Mouse (Mus musculus) liver, embryonic 15.5 days (tissue): ENCODE data around the gene Eif2a. TPM values are rescaled to one million over a fixed set of nuclear protein-coding genes. Genes with fewer than 3 reads are reported as not detected.

Source experiments
- ATAC-seq: fragments of 200-750 bp; cut with Nextera tagmentation; 2 replicates; pipeline ENCODE4 v1.8.0; 2017; ENCODE audit warnings: moderate number of reproducible peaks, mild to moderate bottlenecking, moderate library complexity; ENCODE audit not compliant: insufficient read depth
- H3K27ac ChIP-seq: fragments of 300-500 bp; sonication (generic); replicated peaks from 2 replicates; pipeline ENCODE4 v1.5.1; 2015; ENCODE audit warnings: mild to moderate bottlenecking, inconsistent platforms
- H3K27me3 ChIP-seq: fragments of 300-500 bp; sonication (generic); 2 replicates; pipeline ENCODE4 v1.6.1; 2015; ENCODE audit warnings: mild to moderate bottlenecking, inconsistent platforms
- H3K36me3 ChIP-seq: fragments of 300-500 bp; sonication (generic); replicated peaks from 2 replicates; pipeline ENCODE4 v1.6.1; 2015; ENCODE audit warnings: moderate library complexity, mild to moderate bottlenecking, inconsistent platforms
- H3K4me1 ChIP-seq: fragments of 300-500 bp; sonication (generic); replicated peaks from 2 replicates; pipeline ENCODE4 v1.6.1; 2015; ENCODE audit warnings: inconsistent platforms
- H3K4me2 ChIP-seq: fragments of 300-500 bp; sonication (generic); 2 replicates; pipeline ENCODE4 v1.6.1; 2015; ENCODE audit warnings: moderate library complexity, mild to moderate bottlenecking, inconsistent platforms
- H3K4me3 ChIP-seq: fragments of 300-500 bp; sonication (generic); replicated peaks from 2 replicates; pipeline ENCODE4 v1.5.1; 2015; ENCODE audit warnings: mild to moderate bottlenecking, inconsistent platforms
- H3K9ac ChIP-seq: fragments of 300-500 bp; sonication (generic); 2 replicates; pipeline ENCODE4 v1.6.1; 2015; ENCODE audit warnings: moderate library complexity, mild to moderate bottlenecking, inconsistent platforms
- H3K9me3 ChIP-seq: fragments of 300-500 bp; sonication (generic); replicated peaks from 2 replicates; pipeline ENCODE4 v1.6.1; 2016; ENCODE audit warnings: inconsistent platforms
- WGBS: fragments of 180-500 bp; shearing (Covaris S2); methylation state at CpG from one replicate; pipeline ENCODE4 v1.1.7; 2015; ENCODE audit warnings: mixed read lengths; ENCODE audit not compliant: insufficient replicate concordance; 5-methylcytosine and 5-hydroxymethylcytosine counted together
- polyA plus RNA-seq: library from polyadenylated mRNA; unstranded; fragments of >200 nt; fragmentation: Nextera tagmentation; extraction: Ambion mirVana; gene quantifications from 2 replicates; pipeline ENCODE4 v1.2.1, GENCODE M21; 2015

Gene Eif2a
- polyA plus RNA-seq, 1 experiment from 2014 or later, result 25.8 TPM

- H3K27me3 ChIP-seq, result no peaks in the 10 kb centered on the region
- WGBS, result 59% methylated on average over 2 of the region's 2 CpGs
These were observed 4.3 kb upstream of the Eif2a start for GRCm38 (mm10) chr3:58521361-58521760.

GRCm38 (mm10) chr3:58523386-58523785 is 2.2 kb upstream of the Eif2a start:
- H3K4me2 ChIP-seq, result peak overlapping the region; percentile 85; the same call in 1 of the 2 replicates
- no peak overlapping the region for H3K9ac ChIP-seq
- WGBS, result 86% methylated on average over 3 of the region's 3 CpGs
- H3K9me3 ChIP-seq, result no peaks in the 10 kb centered on the region
- H3K4me3 ChIP-seq, result peak overlapping the region; percentile 98
- H3K27ac ChIP-seq, result no peak overlapping the region
- no peak for ATAC-seq
- no peaks in the 10 kb centered on the region for H3K27me3 ChIP-seq
- peaks cover 34% of the 10 kb centered on the region for H3K4me1 ChIP-seq
- H3K36me3 ChIP-seq, result peaks cover 24% of the 10 kb centered on the region

More at GRCm38 (mm10) chr3:58521361-58521760, 4.3 kb upstream of the Eif2a start:
- Histone ChIP-seq H3K4me3 (no peak overlapping the region), H3K27ac (no peak overlapping the region), H3K9ac (no peak overlapping the region), H3K4me1 (peaks cover 24% of the 10 kb centered on the region), H3K4me2 (no peak overlapping the region), H3K9me3 (no peaks in the 10 kb centered on the region), H3K36me3 (peaks cover 24% of the 10 kb centered on the region)
- ATAC-seq, result no peak

GRCm38 (mm10) chr3:58524246-58524645 is 1.4 kb upstream of the Eif2a start:
- Histone ChIP-seq H3K4me2 (peak overlapping the region; percentile 85), H3K4me1 (peaks cover 29% of the 10 kb centered on the region), H3K27ac (no peak overlapping the region), H3K4me3 (peak overlapping the region; percentile 98), H3K9me3 (no peaks in the 10 kb centered on the region), H3K9ac (peak overlapping the region; percentile 98; the same call in 1 of the 2 replicates), H3K36me3 (peaks cover 24% of the 10 kb centered on the region), H3K27me3 (no peaks in the 10 kb centered on the region)
- ATAC-seq, result no peak
- 55% methylated on average over 4 of the region's 4 CpGs for WGBS

GRCm38 (mm10) chr3:58525166-58525565 is 455 bp upstream of the Eif2a start:
- WGBS, result under 1% methylated on average over 40 of the region's 40 CpGs
- Histone ChIP-seq H3K36me3 (peaks cover 24% of the 10 kb centered on the region), H3K4me2 (peak overlapping the region; percentile 85), H3K9ac (peak overlapping the region; percentile 98), H3K4me1 (peaks cover 26% of the 10 kb centered on the region), H3K27ac (peak overlapping the region; percentile 92), H3K27me3 (no peaks in the 10 kb centered on the region), H3K4me3 (peak overlapping the region; percentile 98), H3K9me3 (no peaks in the 10 kb centered on the region)
- ATAC-seq, result peak; percentile 39

- H3K9ac ChIP-seq, result peak overlapping the region; percentile 98
- peak overlapping the region; percentile 98 for H3K4me3 ChIP-seq
- peak overlapping the region; percentile 92 for H3K27ac ChIP-seq
- H3K27me3 ChIP-seq, result no peaks in the 10 kb centered on the region
- WGBS, result 3% methylated on average over 4 of the region's 4 CpGs
- peaks cover 23% of the 10 kb centered on the region for H3K4me1 ChIP-seq
- no peak for ATAC-seq
- no peaks in the 10 kb centered on the region for H3K9me3 ChIP-seq
- H3K36me3 ChIP-seq, result peaks cover 23% of the 10 kb centered on the region
- peak overlapping the region; percentile 85 for H3K4me2 ChIP-seq
These were observed 752 bp downstream of the Eif2a start for GRCm38 (mm10) chr3:58526408-58526737.

GRCm38 (mm10) chr3:58536573-58536972 is 11.0 kb downstream of the Eif2a start:
- H3K4me3 ChIP-seq, result no peak overlapping the region
- H3K4me2 ChIP-seq, result no peak overlapping the region
- no peaks in the 10 kb centered on the region for H3K27me3 ChIP-seq
- no peak for ATAC-seq
- WGBS, result 77% methylated on average over 3 of the region's 3 CpGs
- H3K4me1 ChIP-seq, result no peaks in the 10 kb centered on the region
- H3K27ac ChIP-seq, result no peak overlapping the region
- H3K9ac ChIP-seq, result no peak overlapping the region
- peaks cover 49% of the 10 kb centered on the region for H3K36me3 ChIP-seq
- no peaks in the 10 kb centered on the region for H3K9me3 ChIP-seq

GRCm38 (mm10) chr3:58552001-58552811 is 26.6 kb downstream of the Eif2a start:
- no peak for ATAC-seq
- no peak overlapping the region for H3K9ac ChIP-seq
- H3K36me3 ChIP-seq, result peaks cover 83% of the 10 kb centered on the region

GRCm38 (mm10) chr3:58556649-58557048 is 31.0 kb downstream of the Eif2a start:
- Histone ChIP-seq H3K4me3 (no peak overlapping the region), H3K36me3 (peaks cover 56% of the 10 kb centered on the region), H3K9me3 (no peaks in the 10 kb centered on the region), H3K9ac (no peak overlapping the region), H3K4me2 (no peak overlapping the region), H3K4me1 (no peaks in the 10 kb centered on the region), H3K27ac (no peak overlapping the region), H3K27me3 (no peaks in the 10 kb centered on the region)
- no peak for ATAC-seq
- WGBS, result 63% methylated on average over 7 of the region's 7 CpGs

More at GRCm38 (mm10) chr3:58552001-58552811, 26.6 kb downstream of the Eif2a start:
- no peak overlapping the region for H3K4me3 ChIP-seq
- no peaks in the 10 kb centered on the region for H3K27me3 ChIP-seq
- no peaks in the 10 kb centered on the region for H3K4me1 ChIP-seq
- WGBS, result 62% methylated on average over 1 of the region's 1 CpGs
- H3K27ac ChIP-seq, result no peak overlapping the region
- H3K9me3 ChIP-seq, result no peaks in the 10 kb centered on the region
- no peak overlapping the region for H3K4me2 ChIP-seq

- no peak for ATAC-seq
- no peak overlapping the region for H3K9ac ChIP-seq
- 42% methylated on average over 2 of the region's 2 CpGs for WGBS
- H3K27me3 ChIP-seq, result no peaks in the 10 kb centered on the region
- no peaks in the 10 kb centered on the region for H3K9me3 ChIP-seq
- no peaks in the 10 kb centered on the region for H3K4me1 ChIP-seq
- no peak overlapping the region for H3K4me3 ChIP-seq
- no peak overlapping the region for H3K4me2 ChIP-seq
- H3K36me3 ChIP-seq, result peaks cover 28% of the 10 kb centered on the region
- H3K27ac ChIP-seq, result no peak overlapping the region
These were observed 34.3 kb downstream of the Eif2a start for GRCm38 (mm10) chr3:58559887-58560286.

GRCm38 (mm10) chr3:58561437-58561836 is 35.8 kb downstream of the Eif2a start:
- H3K27me3 ChIP-seq, result no peaks in the 10 kb centered on the region
- H3K36me3 ChIP-seq, result peaks cover 13% of the 10 kb centered on the region
- H3K9ac ChIP-seq, result no peak overlapping the region
- H3K4me2 ChIP-seq, result no peak overlapping the region
- 68% methylated on average over 2 of the region's 2 CpGs for WGBS
- H3K4me3 ChIP-seq, result no peak overlapping the region
- H3K9me3 ChIP-seq, result no peaks in the 10 kb centered on the region
- ATAC-seq, result no peak
- H3K27ac ChIP-seq, result no peak overlapping the region
- no peaks in the 10 kb centered on the region for H3K4me1 ChIP-seq

- H3K27me3 ChIP-seq, result no peaks in the 10 kb centered on the region
- no peak overlapping the region for H3K4me3 ChIP-seq
- no peak overlapping the region for H3K4me2 ChIP-seq
- no peaks in the 10 kb centered on the region for H3K9me3 ChIP-seq
- 73% methylated on average over 3 of the region's 3 CpGs for WGBS
- no peak overlapping the region for H3K9ac ChIP-seq
- H3K27ac ChIP-seq, result no peak overlapping the region
- ATAC-seq, result no peak
- H3K4me1 ChIP-seq, result no peaks in the 10 kb centered on the region
- H3K36me3 ChIP-seq, result no peaks in the 10 kb centered on the region
These were observed 45.2 kb downstream of the Eif2a start for GRCm38 (mm10) chr3:58570821-58571220.
